In genomic region chr13:22044432-22045155, GRCm38 (mm10) we compare ENCODE assay signal across 1 mouse cellular context.
A peak's percentile ranks its signal among the peaks of the same experiment; 100 is the strongest.
TF ChIP-seq lines count a peak whose summit lies in the region.

No protein-coding gene starts in this region.

TF ChIP-seq in CH12.LX, 34 proteins besides CTCF, POLR2A, EP300 and RAD21:
- 0 out of 2 replicates have a peak, but pooled peaks have one; percentile 41 for TF ChIP-seq MXI1 (IDR thresholded peaks at IDR 0.05; ENCODE audit: low read depth, low read length)
- 0 out of 2 replicates have a peak, but pooled peaks have one; percentile 4 for TF ChIP-seq TCF12 (IDR thresholded peaks at IDR 0.05; ENCODE audit: low read depth, low read length)
- TF ChIP-seq HCFC1 (IDR thresholded peaks at IDR 0.05; ENCODE audit: low read depth, low read length) = 0 out of 2 replicates have a peak, but pooled peaks have one; percentile 3
- TF ChIP-seq CHD2 (IDR thresholded peaks at IDR 0.05; ENCODE audit: low read length) = no peak
- no peak for TF ChIP-seq MAFK (IDR thresholded peaks at IDR 0.05; ENCODE audit: insufficient replicate concordance, low read length)
